Mouse (Mus musculus) megakaryocyte, adult 5-6 weeks (primary cell): ENCODE results near the gene Fbxl16. TPM values are rescaled to one million over a fixed set of nuclear protein-coding genes. Genes with fewer than 3 reads are reported as not detected.

Experiments used
- ATAC-seq: 2 replicates; pipeline ENCODE4 v1.8.0; 2016; ENCODE audit warnings: mild to moderate bottlenecking, inconsistent platforms; ENCODE audit not compliant: poor library complexity, severe bottlenecking
- total RNA-seq, 2 experiments: library from RNA; stranded (forward) in 1 of 2; stranded (reverse) in 1 of 2; fragments of 153-499, 151-499 nt in 1 of 2; fragments of 221-1000, 200-1000 nt in 1 of 2; gene quantifications; 2 replicates each; pipeline versions ENCODE4 v1.2.3 to v1.2.4; 2015 to 2017

Fbxl16 gene
- total RNA-seq, 2 experiments from 2014 or later: not detected

- no peak for ATAC-seq
Observed at GRCm38 (mm10) chr17:25839455-25840235, 30.8 kb downstream of the Fbxl16 start.

DNA sequence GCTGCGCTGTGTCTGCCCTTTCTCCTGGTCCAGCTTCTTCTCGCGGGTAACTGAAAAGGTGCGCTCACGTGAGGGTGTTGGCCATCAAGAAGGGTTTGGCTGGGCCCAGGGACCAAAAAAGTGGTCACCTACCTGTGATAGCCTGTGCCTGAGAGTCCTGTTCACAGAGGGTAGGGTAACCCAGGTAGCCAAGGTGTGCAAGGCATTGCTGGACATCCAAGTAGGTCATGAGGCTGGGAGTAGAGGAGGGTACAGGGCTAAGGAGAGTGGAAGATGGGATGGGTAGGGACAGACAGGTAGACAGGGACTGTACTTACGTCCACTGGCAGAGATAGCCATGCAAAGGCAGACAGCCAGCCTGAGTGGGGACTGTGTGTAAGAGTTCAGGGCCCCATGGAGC, 31.6 kb downstream of the Fbxl16 start:
- ATAC-seq: no peak

DNA sequence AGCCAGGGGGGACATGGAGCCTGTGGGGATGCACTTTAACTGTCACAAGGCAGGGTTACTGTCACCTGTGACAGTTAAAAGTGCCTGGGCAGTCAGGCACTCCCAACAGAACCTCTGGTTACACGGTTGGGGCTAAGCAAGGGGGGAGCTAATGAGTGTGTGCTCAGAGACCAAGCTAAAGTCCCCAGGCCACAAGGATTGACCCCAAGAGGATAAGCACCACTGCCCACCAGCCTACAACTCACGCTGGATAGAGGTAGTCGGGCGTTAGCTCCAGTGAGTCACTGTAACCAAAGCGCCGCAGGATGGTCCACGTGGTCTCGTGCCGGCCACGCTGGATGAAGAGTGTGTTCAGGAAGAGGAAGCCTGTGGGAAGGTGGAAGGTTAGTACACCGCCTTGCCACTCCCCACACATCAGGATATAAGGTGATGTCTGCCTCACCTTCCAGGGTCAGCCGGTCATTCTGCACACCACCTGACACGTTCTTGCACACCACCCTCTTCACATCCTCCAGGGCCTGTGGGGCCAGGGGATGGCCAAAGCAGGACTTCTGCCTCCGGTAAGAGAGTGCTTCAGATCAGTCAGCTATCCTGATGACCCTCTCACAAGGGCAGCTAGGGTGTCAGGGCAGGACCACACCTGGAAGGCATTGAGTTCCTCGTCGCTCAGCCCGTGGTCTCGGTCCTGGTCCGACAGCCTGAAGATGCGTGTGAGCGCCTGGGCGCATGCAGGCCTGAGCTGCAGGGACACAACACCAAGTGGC, 32.4 kb downstream of the Fbxl16 start, which contains the start of gene Gm20683:
Gene Gm20683 (minus strand): TSS at position 647 of the 764 bp plus-strand sequence.
- ATAC-seq: no peak

GRCm38 (mm10) chr17:25842509-25842908, 33.6 kb downstream of the Fbxl16 start:
- no peak for ATAC-seq

- no peak for ATAC-seq
Observed at GRCm38 (mm10) chr17:25843122-25843521, 34.2 kb downstream of the Fbxl16 start.

DNA sequence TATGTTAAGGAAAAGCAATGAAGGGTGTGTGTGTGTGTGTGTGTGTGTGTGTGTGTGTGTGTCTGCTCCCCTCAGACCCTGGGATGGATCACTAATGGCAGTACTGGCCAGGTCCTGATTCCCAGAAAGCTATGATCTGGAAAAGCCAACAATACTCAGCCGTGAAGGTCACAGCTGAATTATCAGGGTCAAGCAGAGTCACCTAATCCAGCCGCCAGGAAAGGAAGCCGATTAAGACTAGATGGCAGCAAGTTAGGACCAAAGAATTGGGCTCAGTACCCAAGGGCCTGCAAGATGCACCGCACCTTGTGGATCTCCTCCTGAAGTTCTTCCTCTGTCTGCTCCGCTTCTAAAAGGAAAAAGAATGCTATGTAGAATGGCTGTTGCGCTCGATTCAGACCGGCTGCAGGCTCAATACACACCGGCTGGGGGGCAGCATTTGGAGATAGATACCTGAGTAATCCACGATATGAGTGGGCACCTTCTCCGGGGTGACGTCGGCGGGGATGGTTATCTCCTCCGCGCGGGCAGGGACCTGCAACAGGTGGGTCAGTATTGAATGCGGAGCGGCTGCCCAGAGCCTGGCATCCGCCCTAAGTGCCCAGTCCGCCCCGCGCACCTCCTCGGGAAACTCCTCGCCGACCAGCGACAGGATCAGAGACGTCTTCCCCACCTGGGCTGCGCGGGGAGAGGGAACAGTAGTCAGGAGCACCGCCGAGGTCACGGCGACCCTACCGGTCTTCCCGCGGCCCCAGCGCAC, 34.9 kb downstream of the Fbxl16 start:
- ATAC-seq: peak; percentile 16; the same call in 1 of the 2 replicates

DNA sequence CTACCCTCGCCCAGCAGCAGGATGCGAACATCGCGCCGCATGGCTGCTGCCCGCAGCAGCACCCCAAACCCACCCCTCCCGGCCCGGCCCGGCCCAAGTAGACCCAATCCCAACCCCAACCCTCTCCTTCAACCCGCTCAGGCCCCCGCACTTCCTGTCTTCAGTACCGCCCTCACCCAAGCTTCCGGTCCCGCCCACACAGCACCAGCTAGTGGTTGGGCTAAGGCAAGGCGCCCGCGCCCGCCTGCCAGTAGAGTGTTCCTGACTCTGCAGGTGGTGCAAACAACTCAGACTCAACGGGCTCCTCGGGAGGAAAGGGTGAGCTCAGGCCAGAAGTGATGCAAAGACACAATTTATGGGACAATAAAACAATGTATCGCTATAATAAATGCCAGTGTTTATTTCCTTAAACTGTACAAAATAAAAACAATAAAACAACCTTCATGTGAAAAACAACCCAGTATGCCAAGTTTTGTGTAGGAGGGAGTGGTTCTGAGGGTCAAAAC, 35.6 kb downstream of the Fbxl16 start, which contains the start of gene Rhot2:
Gene Rhot2 (minus strand): TSS at position 456 of the 506 bp plus-strand sequence.
- ATAC-seq: peak; percentile 99

DNA sequence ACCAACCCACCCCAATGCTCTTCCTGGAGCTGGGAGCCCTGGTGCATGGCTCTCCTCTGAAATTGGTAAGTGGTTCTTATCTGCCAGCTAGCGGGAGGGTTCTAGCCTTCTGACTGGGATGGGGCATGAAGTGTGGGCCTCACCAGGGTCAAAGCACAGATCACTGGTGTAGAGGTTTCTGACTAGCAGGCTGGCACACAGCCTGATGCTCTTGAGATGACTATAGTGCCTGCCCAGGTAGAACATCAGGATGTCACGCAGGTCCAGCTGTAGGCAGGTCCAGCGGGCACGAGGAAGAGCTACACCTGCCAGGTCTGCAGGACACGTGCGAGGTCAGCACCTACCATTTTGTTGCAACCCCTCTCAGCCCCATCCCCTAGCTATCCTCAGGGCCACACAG, 51.3 kb downstream of the Fbxl16 start:
- no peak for ATAC-seq

DNA sequence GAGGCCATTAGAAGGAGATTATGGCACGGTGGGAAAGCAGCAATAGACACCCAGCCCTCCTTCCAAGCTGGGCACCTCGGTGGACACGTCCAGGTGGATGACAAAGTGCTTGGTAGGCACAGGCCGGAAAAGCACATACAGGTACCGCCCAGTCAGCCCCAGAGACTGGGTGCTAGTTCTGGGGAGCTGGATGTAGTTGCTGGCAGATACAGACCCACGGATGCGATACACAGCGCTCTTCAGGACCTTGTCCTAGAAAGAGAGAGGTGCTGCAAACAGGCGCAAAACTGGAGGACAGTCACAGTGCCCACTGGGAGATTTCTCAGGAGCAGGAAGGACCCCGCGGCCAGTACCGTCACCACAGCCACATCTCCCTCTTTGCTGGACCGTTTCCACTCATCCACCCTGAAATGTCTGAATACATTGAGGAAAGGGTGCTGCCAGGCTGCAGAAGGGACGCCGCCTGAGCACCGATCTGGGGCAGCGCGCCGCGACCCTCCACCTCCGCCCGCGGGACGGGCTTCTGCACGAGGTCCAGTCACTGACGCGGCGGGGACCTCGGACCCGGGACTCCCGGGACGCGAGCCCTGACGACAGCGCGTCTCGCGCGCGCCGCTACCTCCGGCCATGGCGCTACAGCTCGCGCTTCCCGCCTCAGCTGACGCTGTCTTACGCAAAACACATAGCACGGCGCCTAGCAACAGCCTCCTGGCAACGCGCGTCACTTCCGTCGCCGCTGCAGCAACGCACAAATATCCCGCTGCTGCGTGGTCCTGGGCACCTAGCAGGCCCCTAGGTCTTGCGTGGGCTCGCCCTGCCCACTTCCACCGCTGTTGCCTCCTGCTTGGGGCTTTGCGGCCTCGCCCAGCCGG, 52.2 kb downstream of the Fbxl16 start, which contains the start of gene Wdr90:
Gene Wdr90 (minus strand): TSS at position 670 of the 872 bp plus-strand sequence.
- ATAC-seq: peak; percentile 100

DNA sequence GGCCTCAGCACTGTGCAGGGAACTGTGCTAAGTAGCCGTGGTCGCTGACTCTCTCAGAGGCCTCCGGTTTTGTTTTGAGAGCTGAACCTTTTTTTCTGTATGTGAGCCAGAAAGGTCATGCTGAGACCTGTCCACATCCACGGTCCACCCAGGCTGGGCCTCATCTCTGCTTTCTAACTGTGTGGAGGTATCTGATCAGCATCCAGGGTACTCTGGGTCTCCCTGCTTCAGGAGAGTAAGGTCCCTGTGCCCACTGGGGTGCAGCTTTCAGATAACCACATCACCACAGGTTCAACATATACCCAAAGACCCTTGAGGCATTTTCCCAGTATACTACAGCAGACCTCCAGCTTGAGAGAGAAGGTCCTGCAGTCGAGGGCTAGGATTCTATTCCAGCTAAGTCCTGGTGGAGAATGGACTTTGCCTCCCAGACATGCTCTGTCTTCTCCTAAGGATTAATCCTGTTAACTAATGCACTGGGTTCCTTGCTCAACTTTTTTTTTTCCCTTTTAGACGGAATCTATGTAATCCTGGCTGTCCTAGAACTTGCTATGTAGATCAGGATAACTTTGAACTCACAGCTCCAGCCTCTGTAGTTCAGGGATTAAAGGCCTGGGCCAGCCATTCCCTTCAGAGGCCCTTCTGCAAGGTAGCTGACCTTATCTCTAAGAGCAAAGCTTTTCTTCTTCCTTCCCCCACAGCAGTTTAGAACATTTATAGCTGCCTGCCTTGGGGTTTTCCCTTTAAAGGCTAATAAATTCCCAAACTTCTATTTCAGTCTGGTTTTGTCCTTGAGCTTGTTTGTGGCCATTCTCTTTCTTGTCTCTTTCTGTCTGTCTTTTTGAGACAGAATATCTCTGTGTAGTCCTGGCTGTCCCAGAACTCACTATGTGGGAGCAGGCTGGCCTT, 53.1 kb downstream of the Fbxl16 start:
- ATAC-seq: no peak

GRCm38 (mm10) chr17:25863681-25864080, 54.8 kb downstream of the Fbxl16 start:
- ATAC-seq: no peak

DNA sequence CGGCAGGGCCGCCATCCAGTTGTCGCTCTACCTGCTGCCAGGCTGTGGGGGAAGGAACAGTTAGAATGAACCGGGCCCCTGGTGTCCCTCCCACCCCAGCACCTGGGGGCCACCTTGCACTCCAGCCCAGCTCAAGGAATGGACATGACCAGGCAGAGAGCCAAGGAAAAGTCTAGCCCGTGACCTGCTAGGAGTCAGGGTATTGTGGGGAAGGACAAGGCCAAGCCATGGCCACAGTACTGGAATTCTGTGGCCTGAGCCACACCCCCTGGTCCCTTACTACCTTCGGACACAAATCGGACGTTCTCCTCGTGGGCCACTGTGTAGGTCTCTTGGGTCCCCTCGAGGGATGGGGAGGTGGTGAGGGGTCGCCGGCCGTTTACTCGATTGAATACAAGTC, 55.4 kb downstream of the Fbxl16 start:
- ATAC-seq: no peak

GRCm38 (mm10) chr17:25865288-25865687, 56.4 kb downstream of the Fbxl16 start:
- no peak for ATAC-seq

DNA sequence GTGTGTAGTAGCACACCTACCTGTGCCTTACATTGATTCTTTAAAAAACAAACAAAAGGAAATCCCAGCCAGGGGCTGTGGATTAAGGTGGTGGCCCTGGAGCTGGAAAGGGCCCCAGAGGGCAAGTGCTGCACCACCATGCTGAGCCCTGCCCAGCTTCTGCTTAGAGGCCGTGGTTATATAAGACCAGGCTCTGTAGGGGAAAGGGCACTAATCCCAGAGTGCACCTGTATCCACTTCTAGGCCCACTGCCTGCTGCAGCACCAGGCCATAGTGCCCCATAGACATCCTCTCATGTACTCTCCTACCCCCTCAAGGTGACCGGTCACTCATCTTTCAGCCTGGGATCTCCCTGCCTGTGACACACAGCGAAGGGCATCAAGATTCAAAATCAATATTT, 57.3 kb downstream of the Fbxl16 start:
- ATAC-seq: no peak

DNA sequence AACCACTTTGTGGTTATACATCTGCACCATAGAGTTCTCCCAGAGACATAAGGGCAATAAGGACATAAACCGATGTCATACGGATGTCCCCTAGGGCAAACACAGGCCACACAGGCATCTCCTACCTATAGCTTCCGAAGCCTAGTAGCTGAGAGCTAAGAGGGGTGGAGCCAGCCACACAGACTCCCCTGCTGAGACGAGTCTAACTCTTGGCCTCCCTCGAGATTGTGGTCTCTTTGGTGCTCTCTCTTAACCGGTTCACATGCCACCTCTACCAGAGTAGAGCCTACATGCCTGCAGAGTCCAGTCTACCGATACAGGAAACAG, 58.6 kb downstream of the Fbxl16 start:
- 0 out of 2 replicates have a peak, but pooled peaks have one; percentile 18 for ATAC-seq

GRCm38 (mm10) chr17:25867836-25868600, 59.1 kb downstream of the Fbxl16 start:
- peak; percentile 56 for ATAC-seq

DNA sequence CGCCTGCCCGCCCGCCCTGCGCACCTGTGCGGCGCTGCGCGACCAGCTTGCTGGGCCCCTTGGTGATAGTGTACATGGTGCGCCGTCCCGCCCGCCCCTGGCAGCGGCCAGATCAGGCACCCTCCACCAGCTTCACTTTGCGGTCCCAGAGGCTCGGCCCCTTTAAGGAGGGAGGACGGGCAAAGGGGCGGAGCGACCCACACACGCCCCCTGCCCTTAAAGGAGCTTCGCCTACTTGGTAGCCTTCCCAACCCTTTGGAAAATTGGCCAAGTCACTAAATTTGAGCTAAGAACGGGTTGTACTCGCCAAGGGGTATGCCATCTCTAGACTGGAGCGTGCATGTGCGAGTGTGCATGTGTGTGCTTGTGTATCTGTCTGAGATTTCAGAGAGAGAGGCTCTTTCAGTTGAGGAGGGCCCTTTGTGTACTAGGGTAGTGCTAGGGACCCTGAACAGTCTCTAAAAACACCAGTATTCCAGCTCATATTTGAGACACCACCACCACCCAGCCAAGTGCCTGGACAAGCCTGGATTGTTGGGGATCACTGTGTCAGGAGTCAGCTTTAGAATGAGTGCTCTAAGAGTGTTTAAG, 59.8 kb downstream of the Fbxl16 start, which contains the start of gene Mcrip2:
Gene Mcrip2 (minus strand): TSS at position 164 of the 591 bp plus-strand sequence.
- ATAC-seq: peak; percentile 66

GRCm38 (mm10) chr17:25869498-25869897, 60.6 kb downstream of the Fbxl16 start:
- no peak for ATAC-seq
